8 mouse cellular contexts compared by ENCODE assay signal in the genomic region with DNA sequence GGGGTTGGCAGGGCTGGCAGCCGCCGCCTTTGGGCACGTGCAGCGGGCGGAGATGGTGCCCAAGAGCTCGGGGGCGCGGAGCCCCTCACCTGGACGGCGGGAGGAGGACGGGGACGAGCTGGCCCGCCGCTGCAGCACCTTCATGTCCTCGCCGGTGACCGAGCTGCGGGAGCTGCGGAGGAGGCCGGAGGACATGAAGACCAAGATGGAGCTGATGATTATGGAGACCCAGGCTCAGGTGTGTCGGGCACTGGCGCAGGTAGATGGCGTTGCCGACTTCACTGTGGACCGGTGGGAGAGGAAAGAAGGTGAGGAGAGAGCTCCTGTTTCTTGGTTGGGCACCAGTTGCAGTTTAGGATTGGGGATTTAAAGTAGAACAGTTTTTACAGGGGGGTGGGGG. TPM values are rescaled to one million over a fixed set of nuclear protein-coding genes. Genes with fewer than 3 reads are reported as not detected.
A peak's percentile ranks its signal among the peaks of the same experiment; 100 is the strongest.
DNase-seq lines count a peak whose midpoint lies in the region; ATAC-seq lines count a peak whose summit lies in the region.

No protein-coding gene starts in this region.

- no peaks in the 10 kb centered on the region for H3K27me3 ChIP-seq in erythroblast, embryonic 14.5 days (ENCODE audit: control insufficient read depth)
- H3K27me3 ChIP-seq in forebrain, embryonic 14.5 days (replicated peaks; ENCODE audit: control insufficient read depth, insufficient read depth, low read length), result no peaks in the 10 kb centered on the region
- H3K27me3 ChIP-seq in stomach, embryonic 14.5 days (ENCODE audit: control insufficient read depth, insufficient read depth, low read length), result no peaks in the 10 kb centered on the region

- peak overlapping the region; percentile 79 for H3K27ac ChIP-seq in forebrain, embryonic 14.5 days (ENCODE audit: low read depth, low read length)
- peak overlapping the region; percentile 86 for H3K27ac ChIP-seq in stomach, embryonic 14.5 days (ENCODE audit: low read length)

- H3K9ac ChIP-seq in forebrain, embryonic 14.5 days (ENCODE audit: low read length), result peak overlapping the region; percentile 85
- H3K9ac ChIP-seq in stomach, embryonic 14.5 days (replicated peaks; ENCODE audit: low read depth, low read length), result peak overlapping the region; percentile 77

- no peaks in the 10 kb centered on the region for H3K9me3 ChIP-seq in erythroblast, embryonic 14.5 days (ENCODE audit: control insufficient read depth, low read length)
- H3K9me3 ChIP-seq in forebrain, embryonic 14.5 days (replicated peaks; ENCODE audit: control insufficient read depth, low read length), result no peaks in the 10 kb centered on the region
- H3K9me3 ChIP-seq in stomach, embryonic 14.5 days (ENCODE audit: control insufficient read depth, low read depth, low read length), result no peaks in the 10 kb centered on the region

- no peak for ATAC-seq in erythroblast, adult 5-6 weeks (replicated peaks; ENCODE audit: low FRiP score, poor library complexity, severe bottlenecking)
- ATAC-seq in forebrain, embryonic 14.5 days, result no peak; the same call in 1 of the 2 replicates
- peak; percentile 20; the same call in 1 of the 2 replicates for ATAC-seq in stomach, embryonic 14.5 days (ENCODE audit: insufficient number of reproducible peaks, insufficient read depth, low FRiP score, low read depth)

- peaks cover 69% of the 10 kb centered on the region for H3K4me1 ChIP-seq in erythroblast, embryonic 14.5 days (ENCODE audit: control insufficient read depth)
- H3K4me1 ChIP-seq in forebrain, embryonic 14.5 days (ENCODE audit: control insufficient read depth, insufficient read depth, low read length), result no peaks in the 10 kb centered on the region
- H3K4me1 ChIP-seq in stomach, embryonic 14.5 days (ENCODE audit: control insufficient read depth, insufficient read depth, low read length), result peaks cover 8% of the 10 kb centered on the region; the same call in 1 of the 2 replicates

- 0% methylated on average over 25 of the region's 25 CpGs for WGBS in forebrain, embryonic 14.5 days
- WGBS in stomach, embryonic 14.5 days, result under 1% methylated on average over 25 of the region's 25 CpGs

- H3K36me3 ChIP-seq in erythroblast, embryonic 14.5 days (ENCODE audit: control insufficient read depth), result peaks cover 68% of the 10 kb centered on the region
- peaks cover 15% of the 10 kb centered on the region; the same call in 1 of the 2 replicates for H3K36me3 ChIP-seq in forebrain, embryonic 14.5 days (ENCODE audit: control insufficient read depth, insufficient read depth, low read length)
- peaks cover 20% of the 10 kb centered on the region for H3K36me3 ChIP-seq in stomach, embryonic 14.5 days (ENCODE audit: control insufficient read depth, insufficient read depth, low read length)

- peak; percentile 48 for DNase-seq in CD4-positive, CD25-positive, alpha-beta regulatory T cell, adult 2 months (ENCODE audit: low read depth, low spot score)
- DNase-seq in forebrain, embryonic 14.5 days (ENCODE audit: low spot score), result peak; percentile 27
- peak; percentile 50 for DNase-seq in liver
- no peak for DNase-seq in adrenal gland, adult 2 months
- DNase-seq in cerebellum, postnatal 36 days, result no peak

- peak overlapping the region; percentile 88 for H3K4me2 ChIP-seq in forebrain, embryonic 14.5 days (ENCODE audit: low read length)
- H3K4me2 ChIP-seq in stomach, embryonic 14.5 days (replicated peaks; ENCODE audit: low read depth, low read length), result peak overlapping the region; percentile 67

- H3K4me3 ChIP-seq in erythroblast, embryonic 14.5 days (replicated peaks), result peak overlapping the region; percentile 87
- peak overlapping the region; percentile 84 for H3K4me3 ChIP-seq in forebrain, embryonic 14.5 days (ENCODE audit: low read depth, low read length)
- peak overlapping the region; percentile 94 for H3K4me3 ChIP-seq in stomach, embryonic 14.5 days (ENCODE audit: low read depth, low read length)

RNA-seq across cellular contexts. Expression of gene Cpox, which starts 0.6 kb away (rescaled TPM):
- polyA plus RNA-seq in erythroblast, embryonic 14.5 days (2012), result 45.0 and 55.5 TPM in 2 replicates
- 410 and 442 TPM in 2 replicates for total RNA-seq in erythroblast, adult 5-6 weeks (2015; ENCODE audit: low replicate concordance)
- 412 and 476 TPM in 2 replicates for total RNA-seq in erythroblast, adult 5-6 weeks (2017; ENCODE audit: low replicate concordance)
- 8.9 and 9.1 TPM in 2 replicates for polyA plus RNA-seq in forebrain, embryonic 14.5 days (2014; fragmentation: Nextera tagmentation; extraction: Ambion mirVana)
- polyA plus RNA-seq in stomach, embryonic 14.5 days (2014; fragmentation: Nextera tagmentation; extraction: Ambion mirVana), result 24.4 and 28.1 TPM in 2 replicates
- 10 to 100 TPM; 12.2 to 17.0 TPM for total RNA-seq in adrenal gland, adult 2 months (2021)
- 10.1 and 10.5 TPM in 2 replicates for polyA plus RNA-seq in adrenal gland, adult 2 months (2012; rRNA removed)

RNA-seq across cellular contexts. Expression of gene E330017A01Rik, which starts 32.1 kb away (rescaled TPM):
- 0.04 TPM in 1 of 2 replicates, not detected in the other for polyA plus RNA-seq in erythroblast, embryonic 14.5 days (2012)
- not detected in 2 replicates for total RNA-seq in erythroblast, adult 5-6 weeks (2015; ENCODE audit: low replicate concordance)
- not detected in 2 replicates for total RNA-seq in erythroblast, adult 5-6 weeks (2017; ENCODE audit: low replicate concordance)
- polyA plus RNA-seq in forebrain, embryonic 14.5 days (2014; fragmentation: Nextera tagmentation; extraction: Ambion mirVana), result not detected in 2 replicates
- not detected in 2 replicates for polyA plus RNA-seq in stomach, embryonic 14.5 days (2014; fragmentation: Nextera tagmentation; extraction: Ambion mirVana)
- total RNA-seq in adrenal gland, adult 2 months (2021), result not detected
- polyA plus RNA-seq in adrenal gland, adult 2 months (2012; rRNA removed), result not detected in 2 replicates

RNA-seq across cellular contexts. Expression of gene Gpr15, which starts 48.2 kb away (rescaled TPM):
- not detected in 2 replicates for polyA plus RNA-seq in erythroblast, embryonic 14.5 days (2012)
- total RNA-seq in erythroblast, adult 5-6 weeks (2015; ENCODE audit: low replicate concordance), result not detected in 2 replicates
- total RNA-seq in erythroblast, adult 5-6 weeks (2017; ENCODE audit: low replicate concordance), result not detected in 2 replicates
- polyA plus RNA-seq in forebrain, embryonic 14.5 days (2014; fragmentation: Nextera tagmentation; extraction: Ambion mirVana), result not detected in 2 replicates
- polyA plus RNA-seq in stomach, embryonic 14.5 days (2014; fragmentation: Nextera tagmentation; extraction: Ambion mirVana), result 0.17 TPM in 1 of 2 replicates, not detected in the other
- not detected for total RNA-seq in adrenal gland, adult 2 months (2021)
- polyA plus RNA-seq in adrenal gland, adult 2 months (2012; rRNA removed), result not detected in 2 replicates

RNA-seq across cellular contexts. Expression of gene Gm813, which starts 53.9 kb away (rescaled TPM):
- not detected in 2 replicates for polyA plus RNA-seq in erythroblast, embryonic 14.5 days (2012)
- not detected in 2 replicates for total RNA-seq in erythroblast, adult 5-6 weeks (2015; ENCODE audit: low replicate concordance)
- not detected in 2 replicates for total RNA-seq in erythroblast, adult 5-6 weeks (2017; ENCODE audit: low replicate concordance)
- polyA plus RNA-seq in forebrain, embryonic 14.5 days (2014; fragmentation: Nextera tagmentation; extraction: Ambion mirVana), result not detected in 2 replicates
- polyA plus RNA-seq in stomach, embryonic 14.5 days (2014; fragmentation: Nextera tagmentation; extraction: Ambion mirVana), result not detected in 2 replicates
- not detected for total RNA-seq in adrenal gland, adult 2 months (2021)
- not detected in 2 replicates for polyA plus RNA-seq in adrenal gland, adult 2 months (2012; rRNA removed)

RNA-seq across cellular contexts. Expression of gene Cldnd1, which starts 57.1 kb away (rescaled TPM):
- polyA plus RNA-seq in erythroblast, embryonic 14.5 days (2012), result 0.21 and 0.29 TPM in 2 replicates
- total RNA-seq in erythroblast, adult 5-6 weeks (2015; ENCODE audit: low replicate concordance), result 8.6 and 11.9 TPM in 2 replicates
- 6.2 and 10.3 TPM in 2 replicates for total RNA-seq in erythroblast, adult 5-6 weeks (2017; ENCODE audit: low replicate concordance)
- 134 and 145 TPM in 2 replicates for polyA plus RNA-seq in forebrain, embryonic 14.5 days (2014; fragmentation: Nextera tagmentation; extraction: Ambion mirVana)
- polyA plus RNA-seq in stomach, embryonic 14.5 days (2014; fragmentation: Nextera tagmentation; extraction: Ambion mirVana), result 128 and 131 TPM in 2 replicates
- 10 to 100 TPM; 58.9 to 61.1 TPM for total RNA-seq in adrenal gland, adult 2 months (2021)
- polyA plus RNA-seq in adrenal gland, adult 2 months (2012; rRNA removed), result 44.4 and 59.9 TPM in 2 replicates

Comparison
In these comparisons a context has a peak if more than half of its experiments do, and no peak if none do; other contexts are left out.
1. DNase-seq: peak in CD4-positive, CD25-positive, alpha-beta regulatory T cell, adult 2 months (single experiment), forebrain, embryonic 14.5 days (single experiment) and liver (single experiment); none in adrenal gland, adult 2 months (single experiment) and cerebellum, postnatal 36 days (0 of 2).
2. Peak in every context shown above with its lines, with median percentiles within 50 percentile points of each other: H3K4me3 ChIP-seq.